Comparison of ENCODE assay signal across 8 mouse cellular contexts in the genomic region with DNA sequence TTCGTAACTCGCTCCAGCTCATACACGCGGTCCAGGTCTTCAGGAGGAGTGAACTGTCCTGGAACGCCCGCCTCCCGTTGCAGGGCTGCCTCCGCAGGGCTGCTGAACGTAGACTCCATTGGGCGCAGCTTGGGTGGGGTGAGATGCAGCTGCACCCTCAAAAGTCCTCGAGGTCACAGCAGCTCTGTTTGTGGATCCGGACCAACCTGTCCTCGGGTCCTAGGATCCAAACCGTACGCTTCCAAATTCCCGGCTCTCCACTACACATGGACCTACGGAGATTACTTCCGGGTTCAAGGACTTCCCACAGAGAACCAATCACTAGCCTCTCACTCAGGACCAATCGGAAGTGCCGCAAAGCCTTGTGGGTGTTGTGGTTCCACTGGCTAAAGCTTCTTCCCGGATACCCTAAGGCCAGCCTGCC. TPM values are rescaled to one million over a fixed set of nuclear protein-coding genes. Genes with fewer than 3 reads are reported as not detected.
DNase-seq lines count a peak whose midpoint lies in the region; ATAC-seq and TF ChIP-seq lines count a peak whose summit lies in the region.

Gene Dph2 (minus strand): TSS at position 295 of the 424 bp plus-strand sequence.

- H3K79me2 ChIP-seq in macrophage (ENCODE audit: inconsistent target), result peaks cover 10% of the 10 kb centered on the region

- no peak for TF ChIP-seq POLR2A in cortical plate, adult 2 months (IDR thresholded peaks at IDR 0.05; ENCODE audit: extremely low read depth, insufficient read depth, low read length)

- H3K4me1 ChIP-seq in cortical plate, adult 2 months (ENCODE audit: control insufficient read depth, insufficient read depth, low read length), result no peaks in the 10 kb centered on the region
- H3K4me1 ChIP-seq in hindbrain, postnatal 0 days (ENCODE audit: insufficient read depth, low read length), result 0 out of 2 replicates have a peak, but pooled peaks cover 5% of the 10 kb centered on the region

- no peaks in the 10 kb centered on the region for H3K9me3 ChIP-seq in hindbrain, postnatal 0 days (ENCODE audit: low read length)

- intact Hi-C loops in gastrocnemius, adult 2 months (cut with DNase I), result no loop called here
- intact Hi-C loops in left cerebral cortex, adult 2 months (cut with DNase I), result no loop called here

- no peaks in the 10 kb centered on the region for H3K27me3 ChIP-seq in hindbrain, postnatal 0 days (ENCODE audit: insufficient read depth, low read length)

- DNase-seq in adipocyte (ENCODE audit: low spot score), result peak; percentile 88
- DNase-seq in gastrocnemius, adult 2 months, result peak; percentile 86
- DNase-seq in hindbrain, postnatal 0 days (ENCODE audit: low spot score), result peak; percentile 95
- peak; percentile 73 to 80 for DNase-seq in left cerebral cortex, adult 2 months (ENCODE audit: extremely low spot score in 1 of 2, low spot score in 2 of 2)
- DNase-seq in right cerebral cortex, postnatal 10 days (ENCODE audit: low spot score in 2 of 2), result peak; percentile 90 to 94
- DNase-seq in urinary bladder, postnatal 36 days (ENCODE audit: low spot score in 2 of 2), result peak; percentile 59 to 78

- no peak for TF ChIP-seq CTCF in cortical plate, adult 2 months (IDR thresholded peaks at IDR 0.05; ENCODE audit: extremely low read depth, insufficient read depth, low read length)
- no peak for TF ChIP-seq CTCF in gastrocnemius, adult 2 months (IDR thresholded peaks at IDR 0.05)
- TF ChIP-seq CTCF in hindbrain, postnatal 0 days (IDR thresholded peaks at IDR 0.05; ENCODE audit: low read depth), result no peak
- TF ChIP-seq CTCF in left cerebral cortex, adult 2 months (IDR thresholded peaks at IDR 0.05), result no peak

- peak; percentile 90 for ATAC-seq in hindbrain, postnatal 0 days

- WGBS in hindbrain, postnatal 0 days, result 1% methylated on average over 21 of the region's 21 CpGs
- 0% methylated on average over 18 of the region's 21 CpGs for WGBS in macrophage (ENCODE audit: missing documents)

- H3K9ac ChIP-seq in hindbrain, postnatal 0 days (replicated peaks; ENCODE audit: low read length), result peak within 1 kb of the TSS; percentile 57

- H3K4me3 ChIP-seq in cortical plate, adult 2 months (ENCODE audit: insufficient read depth, low read length), result peak within 1 kb of the TSS; percentile 66
- peak within 1 kb of the TSS; percentile 93 for H3K4me3 ChIP-seq in gastrocnemius, adult 2 months
- H3K4me3 ChIP-seq in hindbrain, postnatal 0 days (ENCODE audit: low read length), result peak within 1 kb of the TSS; percentile 68
- peak within 1 kb of the TSS; percentile 67 for H3K4me3 ChIP-seq in left cerebral cortex, adult 2 months
- H3K4me3 ChIP-seq in macrophage (ENCODE audit: inconsistent target), result peak within 1 kb of the TSS; percentile 96

- H3K27ac ChIP-seq in cortical plate, adult 2 months (ENCODE audit: insufficient read depth, low read length), result no peak within 1 kb of the TSS
- peak within 1 kb of the TSS; percentile 79 for H3K27ac ChIP-seq in gastrocnemius, adult 2 months
- H3K27ac ChIP-seq in hindbrain, postnatal 0 days, result no peak within 1 kb of the TSS
- peak within 1 kb of the TSS; percentile 6; the same call in 1 of the 2 replicates for H3K27ac ChIP-seq in left cerebral cortex, adult 2 months
- no peak within 1 kb of the TSS for H3K27ac ChIP-seq in macrophage

- H3K36me3 ChIP-seq in hindbrain, postnatal 0 days (ENCODE audit: insufficient read depth, low read length), result peaks cover 30% of the 10 kb centered on the region
- peaks cover 18% of the 10 kb centered on the region; the same call in 1 of the 2 replicates for H3K36me3 ChIP-seq in macrophage (ENCODE audit: inconsistent target)

- H3K4me2 ChIP-seq in hindbrain, postnatal 0 days (ENCODE audit: low read depth, low read length), result peak within 1 kb of the TSS; percentile 97

RNA-seq across cellular contexts. Expression of gene Dph2, which starts in this region (rescaled TPM):
- polyA plus RNA-seq in cortical plate, adult 2 months (2012; rRNA removed), result 13.8 and 14.4 TPM in 2 replicates
- 1 to 10 TPM; 2.4 to 3.2 TPM for total RNA-seq in gastrocnemius, adult 2 months (2021)
- 21.2 and 24.8 TPM in 2 replicates for total RNA-seq in hindbrain, postnatal 0 days (2014; rRNA removed)
- 13.5 and 14.1 TPM in 2 replicates for polyA plus RNA-seq in hindbrain, postnatal 0 days (2015; fragmentation: Nextera tagmentation; extraction: Ambion mirVana)
- 10 to 100 TPM in 1 of 2 experiments, 1 to 10 TPM in 1; 9.1 to 11.4 TPM for total RNA-seq in left cerebral cortex, adult 2 months (2021)
- 10 to 100 TPM in 7 of 26 experiments, 1 to 10 TPM in 19; 1.9 to 15.4 (median 7.8) TPM for total RNA-seq in macrophage (2018; cell fraction: chromatin; rRNA removed)
- total RNA-seq in macrophage (2018; cell fraction: cytosol; rRNA removed), result 1 to 10 TPM; 1.4 to 6.7 (median 4.5) TPM
- 10 to 100 TPM in 6 of 26 experiments, 1 to 10 TPM in 20; 2.1 to 17.8 (median 7.0) TPM for total RNA-seq in macrophage (2018; cell fraction: nucleus; rRNA removed)
- 1.9 to 7.4 TPM (median 4.9 TPM) in 3 replicates for polyA plus RNA-seq in macrophage (2018)

Comparison
In these comparisons a context has a peak if more than half of its experiments do, and no peak if none do; other contexts are left out.
1. H3K27ac ChIP-seq: peak in gastrocnemius, adult 2 months (single experiment) and left cerebral cortex, adult 2 months (single experiment); none in cortical plate, adult 2 months (single experiment), hindbrain, postnatal 0 days (single experiment) and macrophage (single experiment).
2. Peak in every context shown above with its lines, with median percentiles within 50 percentile points of each other: DNase-seq and H3K4me3 ChIP-seq.